Mouse (Mus musculus): ENCODE results near the gene B3gat1. TPM values are rescaled to one million over a fixed set of nuclear protein-coding genes. Genes with fewer than 3 reads are reported as not detected.
A peak's percentile ranks its signal among the peaks of the same experiment; 100 is the strongest.

The B3gat1 gene
- polyA plus RNA-seq, 1 experiment from 2014 or later = not detected

- DNase-seq (ENCODE audit: low read depth, low spot score) (peak; percentile 2), ATAC-seq (peak; percentile 45)
- peak; percentile 68 for TF ChIP-seq CTCF (IDR thresholded peaks at IDR 0.05)
- ChIA-PET CTCF (no interaction called here), POLR2A (no interaction called here)
- in situ Hi-C loops (cut with MboI; ENCODE audit: low pct_unique_long_range_greater_than_20kb) = loop anchor here (5.0 to 10.0 kb wide), 2 partner anchors 1109 to 1602 kb away; no protein-coding TSS in a partner anchor
- no peaks in the 10 kb centered on the region for H3K27me3 ChIP-seq
Measured at GRCm38 (mm10) chr9:26776122-26776902, 42.8 kb downstream of the B3gat1 start.

GRCm38 (mm10) chr9:26778421-26778820 lies 44.9 kb downstream of the B3gat1 start:
- no peak for TF ChIP-seq CTCF (IDR thresholded peaks at IDR 0.05)
- ChIA-PET POLR2A (no interaction called here), CTCF (no interaction called here)
- no peak for ATAC-seq
- in situ Hi-C loops (cut with MboI; ENCODE audit: low pct_unique_long_range_greater_than_20kb) = loop anchor here (5.0 to 10.0 kb wide), 2 partner anchors 1111 to 1604 kb away; no protein-coding TSS in a partner anchor
- no peak for DNase-seq (ENCODE audit: low read depth, low spot score)
- H3K27me3 ChIP-seq = no peaks in the 10 kb centered on the region

- no peak for ATAC-seq
- in situ Hi-C loops (cut with MboI; ENCODE audit: low pct_unique_long_range_greater_than_20kb) = no loop called here
- ChIA-PET POLR2A (no interaction called here), CTCF (no interaction called here)
- TF ChIP-seq CTCF (IDR thresholded peaks at IDR 0.05) = no peak
- peaks cover 3% of the 10 kb centered on the region for H3K27me3 ChIP-seq
- DNase-seq (ENCODE audit: low read depth, low spot score) = no peak
Measured at GRCm38 (mm10) chr9:26783414-26783975, 50.0 kb downstream of the B3gat1 start.

GRCm38 (mm10) chr9:26792829-26793228 lies 59.3 kb downstream of the B3gat1 start:
- DNase-seq (ENCODE audit: low read depth, low spot score) (no peak), ATAC-seq (no peak)
- TF ChIP-seq CTCF (IDR thresholded peaks at IDR 0.05) = no peak
- ChIA-PET CTCF (no interaction called here), POLR2A (no interaction called here)
- H3K27me3 ChIP-seq = peaks cover 9% of the 10 kb centered on the region
- in situ Hi-C loops (cut with MboI; ENCODE audit: low pct_unique_long_range_greater_than_20kb) = no loop called here

- peaks cover 14% of the 10 kb centered on the region for H3K27me3 ChIP-seq
- ChIA-PET POLR2A (no interaction called here), CTCF (no interaction called here)
- in situ Hi-C loops (cut with MboI; ENCODE audit: low pct_unique_long_range_greater_than_20kb) = no loop called here
- ATAC-seq (no peak), DNase-seq (ENCODE audit: low read depth, low spot score) (no peak)
- no peak for TF ChIP-seq CTCF (IDR thresholded peaks at IDR 0.05)
Measured at GRCm38 (mm10) chr9:26798205-26798604, 64.7 kb downstream of the B3gat1 start.

GRCm38 (mm10) chr9:26798731-26799130 lies 65.2 kb downstream of the B3gat1 start:
- peaks cover 14% of the 10 kb centered on the region for H3K27me3 ChIP-seq
- DNase-seq (ENCODE audit: low read depth, low spot score) (no peak), ATAC-seq (no peak)
- no peak for TF ChIP-seq CTCF (IDR thresholded peaks at IDR 0.05)
- in situ Hi-C loops (cut with MboI; ENCODE audit: low pct_unique_long_range_greater_than_20kb) = no loop called here
- ChIA-PET POLR2A (no interaction called here), CTCF (no interaction called here)

GRCm38 (mm10) chr9:26800357-26800756 lies 66.8 kb downstream of the B3gat1 start:
- DNase-seq (ENCODE audit: low read depth, low spot score) (no peak), ATAC-seq (no peak)
- CTCF ChIA-PET = no interaction called here
- TF ChIP-seq CTCF (IDR thresholded peaks at IDR 0.05) = no peak
- POLR2A ChIA-PET = no interaction called here
- H3K27me3 ChIP-seq = peaks cover 10% of the 10 kb centered on the region
- in situ Hi-C loops (cut with MboI; ENCODE audit: low pct_unique_long_range_greater_than_20kb) = no loop called here

- ChIA-PET POLR2A (no interaction called here), CTCF (no interaction called here)
- H3K27me3 ChIP-seq = peaks cover 10% of the 10 kb centered on the region
- TF ChIP-seq CTCF (IDR thresholded peaks at IDR 0.05) = no peak
- DNase-seq (ENCODE audit: low read depth, low spot score) (no peak), ATAC-seq (no peak)
- in situ Hi-C loops (cut with MboI; ENCODE audit: low pct_unique_long_range_greater_than_20kb) = no loop called here
Measured at GRCm38 (mm10) chr9:26804321-26804720, 70.8 kb downstream of the B3gat1 start.

- ChIA-PET POLR2A (no interaction called here), CTCF (no interaction called here)
- peaks cover 10% of the 10 kb centered on the region for H3K27me3 ChIP-seq
- ATAC-seq (peak; percentile 21), DNase-seq (ENCODE audit: low read depth, low spot score) (no peak)
- in situ Hi-C loops (cut with MboI; ENCODE audit: low pct_unique_long_range_greater_than_20kb) = no loop called here
- TF ChIP-seq CTCF (IDR thresholded peaks at IDR 0.05) = no peak
Measured at GRCm38 (mm10) chr9:26805935-26806666, 72.6 kb downstream of the B3gat1 start, which contains the start of gene Glb1l2. Gene Glb1l2, minus strand, starts transcription at chr9:26806468.

- ChIA-PET CTCF (no interaction called here), POLR2A (no interaction called here)
- peaks cover 4% of the 10 kb centered on the region for H3K27me3 ChIP-seq
- in situ Hi-C loops (cut with MboI; ENCODE audit: low pct_unique_long_range_greater_than_20kb) = no loop called here
- ATAC-seq = no peak
- DNase-seq (ENCODE audit: low read depth, low spot score) = no peak
- TF ChIP-seq CTCF (IDR thresholded peaks at IDR 0.05) = no peak
Measured at GRCm38 (mm10) chr9:26808735-26809134, 75.2 kb downstream of the B3gat1 start.

Other genes starting within 250 kb of the B3gat1 start
- 0.01 TPM for gene Glb1l2, start 72.7 kb downstream of the B3gat1 start, polyA plus RNA-seq (2021)
- not detected for gene Glb1l3, start 127.2 kb downstream of the B3gat1 start, polyA plus RNA-seq (2021)
- gene Gm1110, start 189.4 kb downstream of the B3gat1 start, polyA plus RNA-seq (2021) = not detected

Measured in Patski (cell line).